Mouse (Mus musculus): ENCODE results near the gene Lipa. TPM values are rescaled to one million over a fixed set of nuclear protein-coding genes. Genes with fewer than 3 reads are reported as not detected.

The Lipa gene
- total and polyA plus RNA-seq, 3 experiments = 19.3 to 63.4 (median 38.1) TPM

DNA sequence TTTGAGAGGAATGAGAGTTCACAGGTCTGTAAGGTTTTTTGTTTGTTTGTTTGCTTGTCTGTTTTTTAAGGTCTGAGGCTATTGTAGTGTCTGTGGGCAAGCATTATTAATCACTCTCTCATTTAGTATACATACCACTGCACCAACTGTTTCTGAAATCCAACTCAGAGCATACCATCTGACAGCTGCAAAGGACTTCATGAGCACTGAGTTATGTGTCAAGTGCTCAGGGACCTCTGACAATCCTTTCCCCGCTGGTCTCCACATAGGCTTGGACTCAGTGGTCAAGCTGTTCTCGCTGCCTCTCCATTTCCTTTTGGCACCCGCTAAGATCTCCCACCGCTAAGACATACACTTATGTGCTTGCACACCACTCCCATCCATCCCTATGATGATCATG, 18.9 kb upstream of the Lipa start:
- Histone ChIP-seq H3K27me3 (replicated peaks) (no peaks in the 10 kb centered on the region), H3K79me2 (replicated peaks; ENCODE audit: control insufficient read depth, extremely low read depth, insufficient read depth, poor library complexity, severe bottlenecking) (no peaks in the 10 kb centered on the region; the same call in 1 of the 2 replicates), H3K4me2 (ENCODE audit: insufficient read depth, low read depth, poor library complexity, severe bottlenecking) (no peak overlapping the region), H3K4me3 (replicated peaks in 1 of 3; ENCODE audit: low read depth in 2 of 3, low read length in 2 of 3, poor library complexity in 1 of 3) (no peak overlapping the region), H3K36me3 (replicated peaks in 1 of 2; ENCODE audit: control insufficient read depth in 1 of 2, insufficient read depth in 1 of 2, low read length in 1 of 2) (no peaks in the 10 kb centered on the region), H3K9me3 (replicated peaks; ENCODE audit: low read length) (no peaks in the 10 kb centered on the region), H3K9ac (ENCODE audit: insufficient read depth, low read depth) (no peak overlapping the region), H3K4me1 (ENCODE audit: control insufficient read depth in 1 of 2, insufficient read depth in 2 of 2) (peaks cover 0 to 7% of the 10 kb centered on the region in 2 experiments; a peak in 1 of 4 replicates), H3K27ac (ENCODE audit: insufficient read depth, low read depth) (no peak overlapping the region)
- in situ Hi-C loops (cut with MboI; ENCODE audit: low pct_ligation_motif_present, low pct_unique_long_range_greater_than_20kb, low sequenced_read_pairs) = loop anchor here (10.0 kb wide), 1 partner anchor 119 kb away; no protein-coding TSS in a partner anchor
- dilution Hi-C loops (cut with MboI; ENCODE audit: extremely low pct_ligation_motif_present, extremely low pct_unique_long_range_greater_than_20kb, low sequenced_read_pairs) = no loop called here
- DNase-seq (ENCODE audit: extremely low read depth) = no peak
- TF ChIP-seq SIN3A (IDR thresholded peaks at IDR 0.05; ENCODE audit: low read length) = no peak
- no peak for TF ChIP-seq MAX (IDR thresholded peaks at IDR 0.05; ENCODE audit: low read length)
- TF ChIP-seq HCFC1 (IDR thresholded peaks at IDR 0.05; ENCODE audit: low read depth, low read length) = no peak
- no peak for TF ChIP-seq MYC (IDR thresholded peaks at IDR 0.05; ENCODE audit: low read depth, low read length)
- no peak for TF ChIP-seq E2F4 (IDR thresholded peaks at IDR 0.05; ENCODE audit: insufficient replicate concordance, low read depth, low read length)
- TF ChIP-seq BHLHE40 (IDR thresholded peaks at IDR 0.05; ENCODE audit: low read depth, low read length) = no peak
- no peak for TF ChIP-seq ZKSCAN1 (IDR thresholded peaks at IDR 0.05; ENCODE audit: borderline replicate concordance, low read depth, low read length)
- TF ChIP-seq ZMIZ1 (IDR thresholded peaks at IDR 0.05; ENCODE audit: low read depth, low read length) = no peak
- no peak for TF ChIP-seq NRF1 (IDR thresholded peaks at IDR 0.05; ENCODE audit: low read depth, low read length)
- no peak for TF ChIP-seq SMC3 (IDR thresholded peaks at IDR 0.05; ENCODE audit: low read depth, low read length)
- no peak for TF ChIP-seq GABPA (IDR thresholded peaks at IDR 0.05; ENCODE audit: insufficient replicate concordance, low read depth, low read length)
- no peak for TF ChIP-seq TBP (conservative IDR thresholded peaks at IDR 0.05; ENCODE audit: low read depth, low read length)
- TF ChIP-seq IRF4 (IDR thresholded peaks at IDR 0.05; ENCODE audit: low read depth, low read length) = no peak
- TF ChIP-seq POLR2A (IDR thresholded peaks at IDR 0.05; ENCODE audit: low read depth, low read length) = no peak
- no peak for TF ChIP-seq PAX5 (IDR thresholded peaks at IDR 0.05; ENCODE audit: low read length)
- no peak for TF ChIP-seq CHD2 (IDR thresholded peaks at IDR 0.05; ENCODE audit: low read length)
- no peak for TF ChIP-seq ETS1 (conservative IDR thresholded peaks at IDR 0.05; ENCODE audit: low read depth, low read length)
- no peak for TF ChIP-seq ZNF384 (IDR thresholded peaks at IDR 0.05; ENCODE audit: low read depth, low read length)
- TF ChIP-seq JUN (IDR thresholded peaks at IDR 0.05; ENCODE audit: insufficient read depth, low read depth, low read length) = no peak
- TF ChIP-seq POLR2AphosphoS2 (IDR thresholded peaks at IDR 0.05; ENCODE audit: low read depth, low read length) = no peak

DNA sequence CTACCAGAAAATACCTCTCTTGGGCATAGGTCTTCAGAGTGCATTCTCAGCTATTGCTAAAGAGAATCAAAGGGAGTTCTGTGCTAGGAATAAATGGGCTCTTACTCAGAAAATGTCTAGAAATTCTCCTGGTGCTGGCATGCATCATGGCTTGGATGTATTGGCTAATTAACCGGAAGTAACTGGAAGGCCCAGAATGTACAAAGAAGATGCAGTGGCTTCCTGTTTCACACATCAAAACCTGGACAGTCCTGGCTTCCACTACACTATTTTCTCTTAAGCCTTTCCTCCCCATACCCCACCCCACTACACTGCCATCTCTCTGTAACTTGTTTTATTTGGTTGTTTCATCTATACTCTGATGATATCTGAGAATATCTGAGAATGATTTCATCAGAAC, 12.1 kb upstream of the Lipa start:
- no peak for TF ChIP-seq POLR2A (IDR thresholded peaks at IDR 0.05; ENCODE audit: low read depth, low read length)
- no peak for TF ChIP-seq IRF4 (IDR thresholded peaks at IDR 0.05; ENCODE audit: low read depth, low read length)
- Histone ChIP-seq H3K36me3 (replicated peaks in 1 of 2; ENCODE audit: control insufficient read depth in 1 of 2, insufficient read depth in 1 of 2, low read length in 1 of 2) (no peaks in the 10 kb centered on the region), H3K9ac (ENCODE audit: insufficient read depth, low read depth) (no peak overlapping the region), H3K27me3 (replicated peaks) (no peaks in the 10 kb centered on the region), H3K4me2 (ENCODE audit: insufficient read depth, low read depth, poor library complexity, severe bottlenecking) (no peak overlapping the region), H3K4me3 (replicated peaks in 1 of 3; ENCODE audit: low read depth in 2 of 3, low read length in 2 of 3, poor library complexity in 1 of 3) (no peak overlapping the region), H3K27ac (ENCODE audit: insufficient read depth, low read depth) (no peak overlapping the region), H3K9me3 (replicated peaks; ENCODE audit: low read length) (no peaks in the 10 kb centered on the region), H3K79me2 (replicated peaks; ENCODE audit: control insufficient read depth, extremely low read depth, insufficient read depth, poor library complexity, severe bottlenecking) (no peaks in the 10 kb centered on the region), H3K4me1 (ENCODE audit: control insufficient read depth in 1 of 2, insufficient read depth in 2 of 2) (no peaks in the 10 kb centered on the region)
- in situ Hi-C loops (cut with MboI; ENCODE audit: low pct_ligation_motif_present, low pct_unique_long_range_greater_than_20kb, low sequenced_read_pairs) = no loop called here
- DNase-seq (ENCODE audit: extremely low read depth) = no peak
- dilution Hi-C loops (cut with MboI; ENCODE audit: extremely low pct_ligation_motif_present, extremely low pct_unique_long_range_greater_than_20kb, low sequenced_read_pairs) = no loop called here
